Mouse (Mus musculus) kidney, postnatal 25 days (tissue): ENCODE measurements at regions not wholly inside any gene's neighbourhood (a gene's known extent, or its start where the extent isn't known, plus 50 kb on each side); places are given as distances from the start of the nearest gene placed in this dataset.

ENCODE experiments used
- DNase-seq, 2 experiments: peaks; one replicate each; pipeline ENCODE4 v3.0.0; 2021; ENCODE audit warnings: mixed read lengths in 2 of 2

GRCm38 (mm10) chr10:125795323-125795722 is 170.6 kb upstream of the Lrig3 start:
- DNase-seq, result no peak

GRCm38 (mm10) chr10:125798678-125799077 is 167.3 kb upstream of the Lrig3 start:
- DNase-seq, result peak; percentile 13 to 48

- no peak for DNase-seq
These were observed 165.3 kb upstream of the Lrig3 start for GRCm38 (mm10) chr10:125800572-125801114.

GRCm38 (mm10) chr10:125801450-125801849 is 164.5 kb upstream of the Lrig3 start:
- DNase-seq, result no peak

DNA sequence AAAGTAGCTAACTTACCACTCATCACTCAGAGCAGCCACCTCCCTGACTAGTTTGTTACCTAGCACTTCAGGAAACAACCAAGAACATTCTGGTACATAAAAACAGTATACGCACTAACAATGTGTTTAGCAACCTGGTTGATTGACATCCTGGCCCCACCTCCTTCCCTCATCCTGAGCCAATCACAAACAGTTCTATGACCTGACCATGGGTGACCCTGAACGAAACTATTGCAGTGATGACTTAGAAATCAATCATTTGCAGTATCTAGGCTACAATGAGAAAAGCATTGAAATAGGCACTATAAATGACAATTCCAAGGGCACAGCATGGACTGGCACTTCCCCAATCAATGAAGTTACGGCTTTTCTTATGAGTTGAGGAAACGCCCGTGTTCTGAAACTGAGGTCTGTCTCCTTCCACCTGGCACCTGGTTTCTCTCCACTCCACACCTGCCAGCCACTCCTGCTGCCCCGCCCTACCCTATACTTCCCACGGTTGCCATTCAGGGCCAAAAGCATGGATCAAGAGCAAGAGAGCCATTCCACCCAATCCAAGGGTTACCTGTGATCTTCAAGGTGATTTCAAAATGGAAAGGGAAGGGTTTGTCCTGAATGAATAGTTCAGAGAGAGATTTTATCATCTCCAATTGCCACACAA is 162.9 kb upstream of the Lrig3 start:
- DNase-seq, result no peak

GRCm38 (mm10) chr10:125809763-125810361 is 156.1 kb upstream of the Lrig3 start:
- DNase-seq, result no peak

- DNase-seq, result no peak
These were observed 155.4 kb upstream of the Lrig3 start for GRCm38 (mm10) chr10:125810590-125810989.

GRCm38 (mm10) chr10:125814191-125814887 is 151.6 kb upstream of the Lrig3 start:
- DNase-seq, result no peak

DNA sequence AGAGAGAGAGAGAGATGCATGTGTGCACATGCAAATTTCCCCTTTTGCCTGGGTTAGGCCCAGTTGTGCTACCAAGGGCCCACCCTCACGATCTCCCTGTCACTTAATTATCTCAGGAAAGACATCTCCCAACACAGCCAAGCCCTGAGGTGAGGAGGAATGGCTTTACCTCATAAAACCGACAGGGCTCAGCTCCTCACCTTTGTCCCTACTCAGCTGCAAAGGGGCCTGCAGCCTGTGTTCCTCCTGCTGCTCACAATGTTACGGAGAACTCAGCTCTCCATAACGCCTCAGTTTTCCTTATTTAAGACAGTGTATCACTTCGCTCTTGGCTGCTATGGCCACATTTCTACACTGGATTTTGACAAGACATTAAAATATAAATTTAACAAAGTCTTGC is 133.8 kb upstream of the Lrig3 start:
- DNase-seq, result no peak

- DNase-seq, result no peak
These were observed 133.2 kb upstream of the Lrig3 start for GRCm38 (mm10) chr10:125832764-125833163.

DNA sequence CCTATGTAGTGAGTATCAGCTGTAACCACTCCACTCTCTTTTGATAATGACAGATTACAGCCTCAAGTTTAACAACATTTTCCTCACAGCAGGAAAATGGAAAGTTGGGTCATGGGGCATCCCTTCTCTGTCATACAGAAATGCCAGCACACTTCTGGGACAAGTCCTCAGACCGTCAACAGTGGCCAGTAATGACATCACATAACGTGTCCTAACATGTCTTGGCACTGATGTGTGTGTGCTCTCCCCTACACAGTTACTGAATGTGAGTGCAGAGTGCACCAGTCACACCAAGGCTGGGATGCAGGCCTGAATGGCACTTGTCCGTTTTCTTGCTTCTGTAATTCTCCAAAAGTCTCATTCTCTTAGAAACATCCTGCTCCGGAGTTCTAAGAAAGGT is 132.0 kb upstream of the Lrig3 start:
- DNase-seq, result no peak

- no peak for DNase-seq
These were observed 127.0 kb upstream of the Lrig3 start for GRCm38 (mm10) chr10:125838982-125839381.

DNA sequence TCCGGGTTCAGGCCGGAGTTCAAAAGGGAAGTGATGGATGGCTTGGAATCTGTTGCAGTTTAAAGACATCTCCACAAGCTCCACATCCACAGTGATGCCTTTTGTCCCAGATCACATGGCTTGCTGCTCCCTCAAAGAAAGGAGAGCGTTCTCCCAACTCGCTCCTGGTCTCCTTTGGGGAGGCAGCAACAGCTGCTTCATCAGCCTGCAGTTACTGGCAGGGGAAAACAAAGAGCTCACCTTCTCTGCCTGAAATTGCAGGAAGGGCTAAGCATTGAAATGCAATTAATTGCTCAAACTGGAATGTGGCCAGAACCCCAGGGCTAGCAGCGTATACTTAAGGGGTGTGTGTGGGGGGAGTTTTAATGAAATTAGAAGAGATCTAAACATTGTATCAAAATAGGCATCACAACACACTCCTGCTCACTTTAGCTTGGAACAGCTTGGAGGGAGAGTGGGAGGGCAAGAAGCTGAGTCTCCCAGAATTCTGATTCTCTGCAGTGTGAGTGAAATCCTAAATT is 126.3 kb upstream of the Lrig3 start:
- DNase-seq, result no peak

- no peak for DNase-seq
These were observed 125.6 kb upstream of the Lrig3 start for GRCm38 (mm10) chr10:125840388-125840787.

- DNase-seq, result no peak
These were observed 121.6 kb upstream of the Lrig3 start for GRCm38 (mm10) chr10:125844336-125844865.

- peak in 1 of 2 experiments; percentile 5 for DNase-seq
These were observed 120.9 kb upstream of the Lrig3 start for GRCm38 (mm10) chr10:125845014-125845514.

GRCm38 (mm10) chr10:125850370-125850769 is 115.6 kb upstream of the Lrig3 start:
- DNase-seq, result no peak

DNA sequence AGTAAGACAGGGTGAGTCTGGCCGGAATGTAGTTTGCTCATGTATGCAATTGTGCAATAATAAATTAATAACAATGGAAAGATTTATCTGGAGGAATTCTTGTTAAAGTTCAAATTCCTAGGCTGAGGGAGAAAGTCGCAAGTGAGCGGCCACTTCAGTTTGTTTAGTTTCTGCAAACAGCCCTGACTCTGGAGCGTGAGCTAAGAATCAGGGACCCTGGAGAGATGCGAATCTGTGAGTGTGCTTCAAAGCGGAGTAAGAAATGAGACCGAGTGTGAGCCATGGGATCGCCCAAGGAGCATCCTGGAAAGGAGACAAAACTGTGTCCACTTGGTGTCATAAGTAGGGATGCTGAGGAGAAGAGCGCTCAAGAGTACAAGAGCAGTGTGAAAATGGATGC is 104.2 kb upstream of the Lrig3 start:
- DNase-seq, result no peak

GRCm38 (mm10) chr10:125866346-125866745 is 99.6 kb upstream of the Lrig3 start:
- no peak for DNase-seq

GRCm38 (mm10) chr10:125884563-125884962 is 81.4 kb upstream of the Lrig3 start:
- DNase-seq, result no peak

DNA sequence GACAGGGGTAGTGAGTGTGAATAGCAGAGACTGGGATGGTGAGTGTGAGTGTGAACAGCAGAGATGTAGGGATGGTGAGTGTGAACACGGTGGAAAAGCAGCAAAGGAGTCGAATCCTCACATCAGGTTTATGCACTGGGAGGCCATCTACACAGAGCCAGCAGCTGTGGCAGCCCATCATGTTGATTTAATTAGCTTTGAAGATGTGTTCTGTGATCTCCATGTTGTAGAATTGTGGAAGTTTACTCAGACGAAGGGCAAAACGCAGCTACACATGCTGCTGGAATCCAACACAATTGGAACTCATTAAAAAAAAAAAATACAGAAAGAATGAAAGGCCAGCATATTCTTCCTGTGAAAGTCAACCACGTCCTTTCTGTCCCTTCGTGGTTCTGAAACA is 80.2 kb upstream of the Lrig3 start:
- no peak for DNase-seq

- DNase-seq, result no peak
These were observed 73.8 kb upstream of the Lrig3 start for GRCm38 (mm10) chr10:125892122-125892521.
